Mouse (Mus musculus) frontal cortex, adult 2 months (tissue): ENCODE measurements around the gene Dnaja1. TPM values are rescaled to one million over a fixed set of nuclear protein-coding genes. Genes with fewer than 3 reads are reported as not detected.
A peak's percentile ranks its signal among the peaks of the same experiment; 100 is the strongest.

Source experiments
- DNase-seq, 2 experiments: peaks; one replicate each; pipeline ENCODE4 v3.0.0; 2022; ENCODE audit warnings: low spot score in 1 of 2; ENCODE audit errors: extremely low spot score in 1 of 2
- polyA plus RNA-seq: library from polyadenylated mRNA; depleted of rRNA; stranded (reverse); fragments of >200 nt; gene quantifications from 2 replicates; pipeline ENCODE4 v1.2.3, GENCODE M21; 2012; rRNA removed

Gene Dnaja1
- polyA plus RNA-seq, 1 experiment = 127 TPM

- no peak for DNase-seq
Observed at GRCm38 (mm10) chr4:40731262-40731661, 9.3 kb downstream of the Dnaja1 start.

- no peak for DNase-seq
Observed at GRCm38 (mm10) chr4:40735351-40735750, 13.4 kb downstream of the Dnaja1 start.

- no peak for DNase-seq
Observed at GRCm38 (mm10) chr4:40757157-40757779, 35.3 kb downstream of the Dnaja1 start.

- peak; percentile 92 to 97 for DNase-seq
Observed at GRCm38 (mm10) chr4:40757780-40758420, 36.0 kb downstream of the Dnaja1 start, which contains the start of gene Smu1. Smu1 (minus strand) TSS chr4:40757923.

GRCm38 (mm10) chr4:40759876-40760275 lies 37.9 kb downstream of the Dnaja1 start:
- DNase-seq = no peak

GRCm38 (mm10) chr4:40774279-40775259 lies 52.6 kb downstream of the Dnaja1 start:
- DNase-seq = peak in 1 of 2 experiments; percentile 73

GRCm38 (mm10) chr4:40776416-40776815 lies 54.5 kb downstream of the Dnaja1 start:
- no peak for DNase-seq

- DNase-seq = no peak
Observed at GRCm38 (mm10) chr4:40777116-40777515, 55.2 kb downstream of the Dnaja1 start.

GRCm38 (mm10) chr4:40778656-40779055 lies 56.7 kb downstream of the Dnaja1 start:
- peak in 1 of 2 experiments; percentile 42 for DNase-seq

- DNase-seq = no peak
Observed at GRCm38 (mm10) chr4:40781143-40781542, 59.2 kb downstream of the Dnaja1 start.

GRCm38 (mm10) chr4:40781797-40782495 lies 60.0 kb downstream of the Dnaja1 start:
- no peak for DNase-seq

GRCm38 (mm10) chr4:40783049-40783448 lies 61.1 kb downstream of the Dnaja1 start:
- DNase-seq = no peak

- no peak for DNase-seq
Observed at GRCm38 (mm10) chr4:40784556-40785169, 62.7 kb downstream of the Dnaja1 start.

GRCm38 (mm10) chr4:40785620-40786166 lies 63.7 kb downstream of the Dnaja1 start:
- DNase-seq = no peak

GRCm38 (mm10) chr4:40786578-40786977 lies 64.6 kb downstream of the Dnaja1 start:
- no peak for DNase-seq

Other genes with a start within 250 kb of the Dnaja1 start
- gene Tmem215, start 250.0 kb upstream of the Dnaja1 start, polyA plus RNA-seq = 3.3 and 6.8 TPM in 2 replicates
- 26.8 and 27.1 TPM in 2 replicates for gene Aptx, start 19.0 kb upstream of the Dnaja1 start, polyA plus RNA-seq
- gene Smu1, start 35.8 kb downstream of the Dnaja1 start, polyA plus RNA-seq = 49.0 and 54.8 TPM in 2 replicates
- 4.7 and 5.2 TPM in 2 replicates for gene B4galt1, start 131.9 kb downstream of the Dnaja1 start, polyA plus RNA-seq
- gene Spink4, start 197.9 kb downstream of the Dnaja1 start, polyA plus RNA-seq = not detected in 2 replicates
- 165 and 177 TPM in 2 replicates for gene Bag1, start 226.1 kb downstream of the Dnaja1 start, polyA plus RNA-seq
- 110 and 116 TPM in 2 replicates for gene Chmp5, start 226.3 kb downstream of the Dnaja1 start, polyA plus RNA-seq
- 89.1 and 103 TPM in 2 replicates for gene Nfx1, start 248.8 kb downstream of the Dnaja1 start, polyA plus RNA-seq